Mouse (Mus musculus) bone marrow macrophage, adult 2 months (primary cell): ENCODE data around the gene Slc15a5.

Experiments
- CTCF ChIP-seq: IDR thresholded peaks from 2 replicates; pipeline ENCODE4 v1.5.1; 2012; ENCODE audit warnings: low read depth, mild to moderate bottlenecking, low read length, moderate library complexity
- POLR2A ChIP-seq: IDR thresholded peaks from 2 replicates; pipeline ENCODE4 v1.6.1; 2012; ENCODE audit warnings: mild to moderate bottlenecking, low read depth, low read length, borderline replicate concordance

- TF ChIP-seq POLR2A (no peak), CTCF (no peak)
Observed at GRCm38 (mm10) chr6:138036891-138037290, 42.8 kb downstream of the Slc15a5 start.
